Mouse (Mus musculus): ENCODE data around the gene Morc1.

Gene Morc1

DNA sequence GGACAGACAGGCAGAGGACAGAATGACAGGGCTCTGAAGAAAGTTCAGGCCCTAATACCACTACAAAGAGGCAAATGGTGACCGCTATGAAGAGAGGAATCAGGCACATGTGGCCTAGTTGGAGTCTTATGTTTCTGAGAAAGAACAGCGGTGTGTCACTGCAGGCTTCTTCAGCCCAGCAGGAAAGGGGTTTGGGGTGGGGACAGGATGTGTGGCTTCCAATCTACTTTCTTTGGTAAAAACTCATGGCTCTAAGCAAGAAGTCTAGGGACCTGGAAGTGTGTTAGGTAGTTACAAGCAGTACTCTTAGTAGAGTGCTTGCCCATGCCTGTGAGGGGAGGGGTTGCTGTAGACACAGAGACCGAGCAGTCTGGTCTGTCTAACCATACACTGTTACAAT is 196.3 kb downstream of the Morc1 start:
- DNase-seq (ENCODE audit: low read depth) = no peak

DNA sequence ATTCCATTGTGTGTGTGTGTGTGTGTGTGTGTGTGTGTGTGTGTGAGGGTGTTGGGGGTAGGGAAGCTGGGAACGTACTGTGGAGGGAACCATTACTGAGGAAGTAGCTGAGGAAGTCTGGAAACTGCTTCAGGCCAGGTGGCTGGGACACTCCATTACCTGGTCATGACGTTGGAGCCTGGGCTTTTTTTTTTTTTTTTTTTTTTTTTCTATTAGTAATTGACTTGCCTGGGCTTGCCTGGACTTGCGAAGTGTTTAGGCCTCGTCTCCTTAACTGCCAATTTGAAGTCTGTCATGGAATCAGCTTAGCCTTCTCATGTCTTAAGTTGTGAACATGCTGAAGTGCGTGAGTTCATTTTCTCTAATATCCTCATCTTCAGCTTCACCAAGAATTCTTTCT is 198.7 kb downstream of the Morc1 start:
- no peak for DNase-seq (ENCODE audit: low read depth)

DNA sequence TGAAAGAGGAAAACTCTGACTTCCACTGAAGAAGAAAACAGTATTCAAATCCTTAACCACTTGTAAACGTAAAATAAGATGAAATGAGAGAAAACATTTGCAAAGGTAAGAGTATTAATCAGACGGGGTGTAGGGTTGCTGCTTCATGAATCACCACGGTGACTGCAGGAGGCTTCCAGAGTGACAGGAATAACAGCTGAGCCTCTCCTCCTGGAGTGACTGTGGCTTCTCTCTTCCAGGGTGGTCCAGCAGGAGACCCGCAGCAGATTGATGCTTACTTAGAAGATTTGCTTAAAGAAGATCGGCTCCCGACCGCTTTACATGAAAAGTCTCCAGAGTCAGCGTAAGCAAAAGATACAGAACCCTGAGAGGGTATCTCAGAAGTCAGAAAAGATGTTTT is 199.4 kb downstream of the Morc1 start:
- no peak for DNase-seq (ENCODE audit: low read depth)

DNA sequence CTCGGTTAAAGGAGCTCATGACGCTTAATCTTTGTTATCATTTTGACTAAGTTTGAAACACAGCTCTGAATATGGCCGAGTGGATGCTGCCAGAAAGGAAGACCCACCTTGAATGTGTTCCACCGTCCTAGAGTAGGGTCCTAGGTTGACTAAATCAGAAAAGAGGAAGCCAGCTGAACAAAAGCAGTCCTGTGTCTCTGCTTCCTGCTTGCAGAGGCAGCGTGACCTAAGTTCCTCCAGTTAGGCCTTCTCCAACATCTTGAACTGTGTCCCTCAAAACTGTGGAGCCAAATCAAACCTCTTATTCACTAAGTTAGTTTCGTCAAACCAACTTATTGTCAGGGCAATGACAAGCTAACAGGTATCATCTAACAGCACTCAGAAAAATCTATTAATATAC is 201.3 kb downstream of the Morc1 start:
- DNase-seq (ENCODE audit: low read depth) = no peak

DNA sequence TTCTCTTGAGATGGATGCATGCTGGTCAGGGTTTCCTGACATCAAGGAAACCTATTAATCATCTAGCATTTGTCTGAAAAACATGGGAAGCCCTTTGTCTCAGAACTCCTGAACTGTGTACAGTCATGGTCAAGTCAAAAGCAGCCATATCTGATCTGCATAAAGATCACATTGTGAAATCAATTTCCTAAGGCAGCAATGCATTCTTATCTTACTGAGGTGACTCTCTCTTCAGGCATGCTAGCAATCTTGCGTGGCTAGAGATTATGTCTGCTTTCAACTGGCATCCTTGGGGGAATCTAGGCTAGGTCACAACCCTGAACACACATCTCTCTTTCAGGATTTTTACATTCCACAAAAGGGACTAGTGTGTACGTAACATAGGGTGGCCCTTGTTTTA is 215.2 kb downstream of the Morc1 start:
- DNase-seq (ENCODE audit: low read depth) = no peak

DNA sequence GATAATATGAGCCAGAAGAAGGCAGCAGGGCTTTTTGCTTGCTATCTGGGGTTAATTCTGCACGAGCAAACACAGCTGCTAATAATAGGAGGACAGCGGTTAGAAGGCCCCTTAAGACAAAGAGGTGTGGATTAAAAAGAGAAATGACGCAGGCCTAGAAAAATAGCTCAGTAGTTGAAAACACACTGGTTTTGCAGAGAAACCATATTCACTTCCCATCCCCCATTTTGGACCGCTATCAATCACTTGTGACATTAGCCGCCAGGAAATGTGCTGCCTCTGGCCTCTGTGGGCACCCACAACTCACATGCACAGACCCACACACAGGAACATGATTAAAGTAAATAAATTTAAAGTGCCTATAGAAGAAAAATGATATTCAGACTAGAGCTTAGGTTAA is 240.7 kb downstream of the Morc1 start:
- DNase-seq (ENCODE audit: low read depth) = no peak

DNA sequence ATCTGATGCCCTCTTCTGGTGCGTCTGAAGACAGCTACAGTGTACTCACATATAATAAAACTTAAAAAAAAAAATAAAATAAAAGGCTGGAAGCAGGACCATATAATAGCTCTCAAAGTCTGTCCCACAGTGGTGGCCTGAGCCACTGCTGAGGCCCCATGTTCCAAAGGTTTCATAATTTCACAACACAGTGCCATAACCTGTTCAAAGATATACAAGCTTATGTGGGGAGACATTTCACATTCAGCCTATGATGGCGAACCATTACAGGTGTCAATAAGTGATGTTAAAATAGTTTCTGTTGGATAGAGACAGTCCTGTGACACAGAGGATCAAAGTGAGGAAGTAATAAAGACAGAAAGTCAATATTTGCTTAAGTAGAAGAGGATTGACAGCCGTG is 241.6 kb downstream of the Morc1 start:
- DNase-seq (ENCODE audit: low read depth) = no peak

DNA sequence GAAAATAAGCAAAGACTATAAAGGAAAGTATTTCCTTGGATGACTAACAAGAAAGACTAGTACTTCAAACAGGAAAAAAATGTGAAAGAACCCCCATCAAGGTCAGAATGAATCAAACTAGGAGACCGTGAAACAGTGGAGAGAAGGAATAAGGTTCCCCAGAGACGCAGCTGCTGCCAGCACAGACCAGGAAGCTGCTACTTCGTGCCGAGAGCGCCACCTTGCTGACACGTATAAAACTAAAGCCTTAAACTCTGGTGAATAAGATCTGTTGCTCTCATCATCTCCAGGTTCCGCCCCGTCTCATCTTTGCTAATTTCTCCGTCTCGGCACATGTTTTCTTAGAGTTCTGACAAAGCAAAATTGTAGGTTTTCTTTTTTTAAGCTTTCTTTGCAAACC is 244.6 kb downstream of the Morc1 start:
- DNase-seq (ENCODE audit: low read depth) = peak; percentile 27

DNA sequence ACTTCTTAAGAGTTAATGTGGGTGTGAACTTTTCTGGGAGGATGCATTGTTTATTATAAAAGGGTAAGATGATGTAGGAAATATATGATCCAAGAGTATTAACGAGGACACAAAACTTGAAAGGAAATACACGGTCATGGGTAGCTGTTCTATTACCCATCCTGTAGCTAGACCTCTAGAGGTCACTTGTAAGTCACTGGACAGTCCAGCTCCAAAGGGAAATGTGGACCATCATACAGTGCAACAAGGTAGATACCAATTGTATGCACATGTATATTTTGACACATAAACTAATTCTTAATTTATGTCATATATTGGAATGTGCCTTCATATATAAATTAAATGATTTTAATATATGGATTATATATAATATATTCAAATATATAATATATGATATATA is 245.2 kb downstream of the Morc1 start:
- no peak for DNase-seq (ENCODE audit: low read depth)

DNA sequence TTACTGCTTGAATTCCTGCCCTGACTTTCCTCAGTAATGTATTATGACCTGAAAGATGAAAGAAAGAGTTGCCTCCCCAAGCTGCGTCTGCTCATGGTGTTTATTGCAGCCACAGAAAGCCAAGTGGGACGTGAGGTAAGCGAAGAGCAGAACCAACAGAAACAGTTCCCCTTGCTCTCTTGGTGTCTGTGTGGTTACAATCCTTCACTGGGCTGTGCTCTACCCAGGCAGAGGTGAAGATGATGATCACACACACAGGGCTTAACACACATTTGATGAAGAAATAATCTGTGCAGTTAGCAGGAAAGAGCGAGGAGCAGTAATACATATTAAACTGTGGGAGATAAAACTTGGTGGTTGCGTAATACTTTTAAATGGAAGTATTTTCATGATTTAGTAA is 246.3 kb downstream of the Morc1 start:
- no peak for DNase-seq (ENCODE audit: low read depth)

DNA sequence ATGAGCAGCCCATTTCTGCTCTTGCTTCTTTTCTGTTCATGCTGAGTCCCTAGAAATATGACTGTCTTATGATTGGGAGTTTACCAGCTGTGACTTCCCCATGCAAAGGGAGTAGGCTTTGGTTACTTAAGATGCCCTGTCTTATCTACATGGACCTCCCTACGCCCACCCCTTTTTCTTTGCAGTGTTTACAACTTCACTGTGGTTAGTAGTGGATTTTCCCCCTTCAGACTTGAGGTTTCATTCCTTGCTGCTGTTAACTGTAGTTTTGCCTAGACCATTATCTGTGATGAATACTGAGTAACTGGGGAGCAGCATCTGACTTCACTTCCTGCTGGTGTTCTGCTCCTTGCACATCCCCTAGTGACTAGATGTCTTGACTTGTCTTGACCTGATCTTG is 247.0 kb downstream of the Morc1 start:
- DNase-seq (ENCODE audit: low read depth) = no peak
